Mouse (Mus musculus): ENCODE measurements around the gene D630039A03Rik. TPM values are rescaled to one million over a fixed set of nuclear protein-coding genes. Genes with fewer than 3 reads are reported as not detected.

D630039A03Rik gene
- total RNA-seq, 1 experiment = 0.27 TPM

GRCm38 (mm10) chr4:57927464-57928205, 11.5 kb upstream of the D630039A03Rik start:
- no peak overlapping the region for H3K9ac ChIP-seq (ENCODE audit: insufficient read depth, low read depth, low read length, poor library complexity, severe bottlenecking)
- peak; percentile 44 for DNase-seq (ENCODE audit: low read depth, low spot score)
- H3K36me3 ChIP-seq (ENCODE audit: control insufficient read depth, insufficient read depth, low read length, poor library complexity, severe bottlenecking) = no peaks in the 10 kb centered on the region
- no peak overlapping the region for H3K27ac ChIP-seq (ENCODE audit: insufficient read depth, low read depth, low read length, poor library complexity, severe bottlenecking)
- H3K9me3 ChIP-seq (ENCODE audit: control insufficient read depth, insufficient read depth, low read depth, low read length) = no peaks in the 10 kb centered on the region
- TF ChIP-seq CHD2 (IDR thresholded peaks at IDR 0.05; ENCODE audit: low read depth, low read length) = no peak
- TF ChIP-seq ZC3H11A (IDR thresholded peaks at IDR 0.05; ENCODE audit: borderline replicate concordance, low read depth, low read length) = no peak
- TF ChIP-seq ZNF384 (IDR thresholded peaks at IDR 0.05; ENCODE audit: low read depth, low read length) = no peak
- TF ChIP-seq MAFK (IDR thresholded peaks at IDR 0.05; ENCODE audit: insufficient read depth, low read depth, low read length) = no peak
- TF ChIP-seq HCFC1 (IDR thresholded peaks at IDR 0.05; ENCODE audit: borderline replicate concordance, insufficient read depth, low read length) = no peak
- peaks cover 0 to 5% of the 10 kb centered on the region in 2 experiments; a peak in 2 of 4 replicates for H3K4me1 ChIP-seq (ENCODE audit: control insufficient read depth in 2 of 2, insufficient read depth in 2 of 2, low read length in 2 of 2, poor library complexity in 1 of 2)
- in situ Hi-C loops (cut with MboI; ENCODE audit: low sequenced_read_pairs in 2 of 2, unreplicated experiment in 2 of 2) = no loop called here
- no peak overlapping the region for H3K4me3 ChIP-seq (ENCODE audit: insufficient read depth in 1 of 2, low read depth in 1 of 2, low read length in 2 of 2, poor library complexity in 1 of 2, severe bottlenecking in 1 of 2)

- H3K27ac ChIP-seq (ENCODE audit: insufficient read depth, low read depth, low read length, poor library complexity, severe bottlenecking) = no peak overlapping the region
- H3K4me1 ChIP-seq (ENCODE audit: control insufficient read depth in 2 of 2, insufficient read depth in 2 of 2, low read length in 2 of 2, poor library complexity in 1 of 2) = peaks cover 0 to 14% of the 10 kb centered on the region in 2 experiments; a peak in 2 of 4 replicates
- in situ Hi-C loops (cut with MboI; ENCODE audit: low sequenced_read_pairs in 2 of 2, unreplicated experiment in 2 of 2) = no loop called here
- H3K36me3 ChIP-seq (ENCODE audit: control insufficient read depth, insufficient read depth, low read length, poor library complexity, severe bottlenecking) = no peaks in the 10 kb centered on the region
- TF ChIP-seq HCFC1 (IDR thresholded peaks at IDR 0.05; ENCODE audit: borderline replicate concordance, insufficient read depth, low read length) (no peak), MAFK (IDR thresholded peaks at IDR 0.05; ENCODE audit: insufficient read depth, low read depth, low read length) (no peak), CHD2 (IDR thresholded peaks at IDR 0.05; ENCODE audit: low read depth, low read length) (no peak), ZNF384 (IDR thresholded peaks at IDR 0.05; ENCODE audit: low read depth, low read length) (no peak), ZC3H11A (IDR thresholded peaks at IDR 0.05; ENCODE audit: borderline replicate concordance, low read depth, low read length) (no peak)
- H3K4me3 ChIP-seq (ENCODE audit: insufficient read depth in 1 of 2, low read depth in 1 of 2, low read length in 2 of 2, poor library complexity in 1 of 2, severe bottlenecking in 1 of 2) = no peak overlapping the region
- DNase-seq (ENCODE audit: low read depth, low spot score) = no peak
- no peak overlapping the region for H3K9ac ChIP-seq (ENCODE audit: insufficient read depth, low read depth, low read length, poor library complexity, severe bottlenecking)
- H3K9me3 ChIP-seq (ENCODE audit: control insufficient read depth, insufficient read depth, low read depth, low read length) = no peaks in the 10 kb centered on the region
Measured at GRCm38 (mm10) chr4:57924556-57925071, 8.5 kb upstream of the D630039A03Rik start.

GRCm38 (mm10) chr4:57922171-57922570, 6.1 kb upstream of the D630039A03Rik start:
- H3K4me1 ChIP-seq (ENCODE audit: control insufficient read depth in 2 of 2, insufficient read depth in 2 of 2, low read length in 2 of 2, poor library complexity in 1 of 2) = peaks cover 2 to 20% of the 10 kb centered on the region in 2 experiments
- no peaks in the 10 kb centered on the region for H3K36me3 ChIP-seq (ENCODE audit: control insufficient read depth, insufficient read depth, low read length, poor library complexity, severe bottlenecking)
- TF ChIP-seq MAFK (IDR thresholded peaks at IDR 0.05; ENCODE audit: insufficient read depth, low read depth, low read length) (no peak), ZC3H11A (IDR thresholded peaks at IDR 0.05; ENCODE audit: borderline replicate concordance, low read depth, low read length) (no peak), CHD2 (IDR thresholded peaks at IDR 0.05; ENCODE audit: low read depth, low read length) (no peak), HCFC1 (IDR thresholded peaks at IDR 0.05; ENCODE audit: borderline replicate concordance, insufficient read depth, low read length) (no peak), ZNF384 (IDR thresholded peaks at IDR 0.05; ENCODE audit: low read depth, low read length) (no peak)
- no peak overlapping the region for H3K9ac ChIP-seq (ENCODE audit: insufficient read depth, low read depth, low read length, poor library complexity, severe bottlenecking)
- in situ Hi-C loops (cut with MboI; ENCODE audit: low sequenced_read_pairs in 2 of 2, unreplicated experiment in 2 of 2) = no loop called here
- H3K4me3 ChIP-seq (ENCODE audit: insufficient read depth in 1 of 2, low read depth in 1 of 2, low read length in 2 of 2, poor library complexity in 1 of 2, severe bottlenecking in 1 of 2) = no peak overlapping the region
- H3K9me3 ChIP-seq (ENCODE audit: control insufficient read depth, insufficient read depth, low read depth, low read length) = no peaks in the 10 kb centered on the region
- no peak overlapping the region for H3K27ac ChIP-seq (ENCODE audit: insufficient read depth, low read depth, low read length, poor library complexity, severe bottlenecking)
- no peak for DNase-seq (ENCODE audit: low read depth, low spot score)

- Histone ChIP-seq H3K36me3 (ENCODE audit: control insufficient read depth, insufficient read depth, low read length, poor library complexity, severe bottlenecking) (no peaks in the 10 kb centered on the region), H3K9me3 (ENCODE audit: control insufficient read depth, insufficient read depth, low read depth, low read length) (no peaks in the 10 kb centered on the region), H3K9ac (ENCODE audit: insufficient read depth, low read depth, low read length, poor library complexity, severe bottlenecking) (no peak overlapping the region), H3K27ac (ENCODE audit: insufficient read depth, low read depth, low read length, poor library complexity, severe bottlenecking) (peak overlapping the region; percentile 80), H3K4me3 (ENCODE audit: insufficient read depth in 1 of 2, low read depth in 1 of 2, low read length in 2 of 2, poor library complexity in 1 of 2, severe bottlenecking in 1 of 2) (no peak overlapping the region), H3K4me1 (ENCODE audit: control insufficient read depth in 2 of 2, insufficient read depth in 2 of 2, low read length in 2 of 2, poor library complexity in 1 of 2) (peaks cover 2 to 23% of the 10 kb centered on the region in 2 experiments)
- TF ChIP-seq HCFC1 (IDR thresholded peaks at IDR 0.05; ENCODE audit: borderline replicate concordance, insufficient read depth, low read length) (no peak), ZC3H11A (IDR thresholded peaks at IDR 0.05; ENCODE audit: borderline replicate concordance, low read depth, low read length) (no peak), MAFK (IDR thresholded peaks at IDR 0.05; ENCODE audit: insufficient read depth, low read depth, low read length) (no peak), CHD2 (IDR thresholded peaks at IDR 0.05; ENCODE audit: low read depth, low read length) (no peak)
- peak; percentile 92 for DNase-seq (ENCODE audit: low read depth, low spot score)
- in situ Hi-C loops (cut with MboI; ENCODE audit: low sequenced_read_pairs in 2 of 2, unreplicated experiment in 2 of 2) = no loop called here
Measured at GRCm38 (mm10) chr4:57920522-57920921, 4.4 kb upstream of the D630039A03Rik start.
